Mouse (Mus musculus) mesoderm, embryonic 11.5 days (tissue): ENCODE data around the gene Ptgir.
"Not testable (repeated sequence)": the region's sequence is repeated elsewhere in the genome, so short reads cannot be mapped to it uniquely, and the experiment has no call there.

Source experiments
- DNase-seq: peaks from one replicate; pipeline ENCODE4 v3.0.0-alpha.2; 2012; ENCODE audit warnings: low read depth, low spot score

Ptgir gene

DNA sequence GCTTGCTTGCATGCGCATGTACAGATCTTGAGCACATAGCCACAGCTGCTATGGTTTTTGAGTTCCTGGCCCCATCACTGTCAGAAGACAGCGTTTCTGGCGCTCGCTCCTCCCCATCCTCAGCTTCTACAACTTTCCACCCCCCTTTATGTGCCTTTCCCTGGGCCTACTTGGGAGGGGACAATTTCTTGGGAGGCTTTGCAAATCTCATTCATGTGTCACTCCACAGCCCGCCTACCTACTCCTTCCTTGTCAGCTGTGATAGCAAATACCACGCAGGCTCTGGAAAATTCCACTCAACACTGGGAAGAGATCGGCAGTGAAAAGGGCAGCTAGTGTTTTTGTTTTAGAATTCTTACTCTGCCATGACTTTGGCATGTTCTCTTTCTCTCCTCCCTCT lies 34.0 kb downstream of the Ptgir start:
- DNase-seq, result no peak

DNA sequence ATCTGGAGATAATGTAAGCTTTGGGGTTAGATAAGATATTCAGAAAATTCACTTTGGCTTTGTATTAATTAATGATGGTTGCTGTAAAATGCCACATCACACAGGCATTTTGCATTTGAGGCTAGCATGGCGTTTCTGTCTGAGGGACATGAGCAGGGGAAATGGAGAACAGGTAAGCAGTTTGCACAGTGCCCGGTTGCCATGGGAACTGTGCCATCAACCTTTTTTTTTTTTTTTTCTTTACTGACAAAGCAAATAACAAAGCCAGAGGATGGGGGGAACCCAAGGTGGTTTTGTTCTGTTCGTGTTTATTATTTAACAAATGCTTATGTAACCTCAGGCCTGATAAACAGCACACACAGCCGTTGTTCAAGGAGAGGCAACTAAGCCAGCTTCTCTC lies 36.6 kb downstream of the Ptgir start:
- DNase-seq, result no peak

DNA sequence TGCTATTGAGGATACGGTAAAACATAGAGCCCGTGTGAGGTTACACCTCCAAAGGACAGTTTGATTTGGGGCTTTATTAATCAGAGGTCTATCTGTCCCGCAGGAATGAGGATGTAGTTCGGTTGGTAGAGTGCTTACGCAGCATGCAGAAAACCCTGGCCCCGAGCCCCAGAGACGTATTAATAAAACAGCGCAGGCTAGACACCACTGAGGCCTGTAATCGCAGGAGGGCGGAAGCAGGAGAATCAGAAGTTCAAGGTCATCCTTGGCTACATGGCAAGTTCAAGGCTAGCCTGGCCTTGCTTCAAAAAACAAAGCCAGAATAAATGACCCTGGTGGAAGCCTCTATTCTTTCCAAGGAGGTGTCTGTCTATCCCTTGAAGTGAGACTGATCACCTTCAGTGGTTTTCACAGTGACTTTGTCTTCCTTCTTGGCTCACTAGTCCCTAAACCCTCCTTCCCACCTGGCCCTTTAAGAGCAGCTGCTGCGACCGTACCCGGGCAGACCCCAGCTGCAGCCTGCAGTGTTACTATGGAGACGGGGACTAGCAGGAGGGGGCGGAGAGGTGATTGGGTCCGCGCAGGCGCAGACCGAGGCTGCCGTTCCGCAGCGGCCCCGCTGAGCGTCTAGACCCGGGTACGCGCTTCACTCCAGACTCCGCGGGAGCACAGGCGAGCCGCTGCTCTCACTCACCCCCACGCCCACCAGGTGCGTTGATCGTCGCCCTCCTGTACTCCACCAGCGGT lies 37.9 kb downstream of the Ptgir start, which contains the start of gene Pnmal2:
Gene Pnmal2 (plus strand): TSS at position 622 of the 747 bp plus-strand sequence.
- peak; percentile 95 for DNase-seq

DNA sequence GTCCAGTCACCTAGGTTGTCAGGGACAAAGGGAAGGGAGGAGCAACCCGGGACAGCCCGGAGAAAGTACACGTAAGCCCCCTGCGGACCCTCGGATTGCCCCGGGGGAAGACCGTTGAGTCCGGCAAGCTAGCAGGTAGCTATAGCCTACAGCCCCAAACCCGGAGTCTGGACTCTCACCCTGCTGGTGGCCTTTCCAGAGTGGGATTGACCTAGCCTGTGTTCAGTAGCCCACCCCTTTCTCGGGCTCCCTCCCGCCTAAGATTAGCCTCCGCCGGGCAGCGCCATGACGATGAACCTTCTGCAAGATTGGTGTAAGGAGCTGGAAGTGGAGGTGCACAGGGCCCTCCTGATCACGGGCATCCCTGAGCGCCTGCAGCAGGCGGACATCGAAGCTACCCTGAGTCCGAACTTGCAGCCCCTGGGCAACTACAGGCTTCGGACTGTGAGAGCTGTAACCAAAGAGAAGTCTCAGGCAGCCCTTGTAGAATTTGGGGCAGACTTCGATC lies 38.6 kb downstream of the Ptgir start:
- no peak for DNase-seq

DNA sequence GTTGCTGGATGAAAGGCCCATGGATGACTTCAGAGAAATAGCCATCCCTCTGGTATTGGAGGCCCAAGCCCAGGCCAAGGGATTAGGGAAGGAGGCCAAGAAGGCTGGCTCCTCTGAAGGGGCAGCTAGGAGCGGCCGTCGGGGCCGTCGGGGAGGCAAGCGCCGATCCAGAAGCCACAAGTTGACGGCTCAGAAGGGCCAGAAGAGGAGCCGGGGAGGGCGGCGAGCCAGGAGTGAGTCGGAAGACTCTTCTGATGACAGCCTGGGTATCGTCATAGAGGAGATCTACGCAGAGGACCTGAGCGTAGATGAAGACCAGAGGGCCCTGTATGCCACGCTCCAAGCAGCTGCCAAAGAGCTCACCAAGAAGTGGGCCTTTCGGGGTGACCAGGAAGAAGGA lies 39.1 kb downstream of the Ptgir start:
- no peak for DNase-seq

DNA sequence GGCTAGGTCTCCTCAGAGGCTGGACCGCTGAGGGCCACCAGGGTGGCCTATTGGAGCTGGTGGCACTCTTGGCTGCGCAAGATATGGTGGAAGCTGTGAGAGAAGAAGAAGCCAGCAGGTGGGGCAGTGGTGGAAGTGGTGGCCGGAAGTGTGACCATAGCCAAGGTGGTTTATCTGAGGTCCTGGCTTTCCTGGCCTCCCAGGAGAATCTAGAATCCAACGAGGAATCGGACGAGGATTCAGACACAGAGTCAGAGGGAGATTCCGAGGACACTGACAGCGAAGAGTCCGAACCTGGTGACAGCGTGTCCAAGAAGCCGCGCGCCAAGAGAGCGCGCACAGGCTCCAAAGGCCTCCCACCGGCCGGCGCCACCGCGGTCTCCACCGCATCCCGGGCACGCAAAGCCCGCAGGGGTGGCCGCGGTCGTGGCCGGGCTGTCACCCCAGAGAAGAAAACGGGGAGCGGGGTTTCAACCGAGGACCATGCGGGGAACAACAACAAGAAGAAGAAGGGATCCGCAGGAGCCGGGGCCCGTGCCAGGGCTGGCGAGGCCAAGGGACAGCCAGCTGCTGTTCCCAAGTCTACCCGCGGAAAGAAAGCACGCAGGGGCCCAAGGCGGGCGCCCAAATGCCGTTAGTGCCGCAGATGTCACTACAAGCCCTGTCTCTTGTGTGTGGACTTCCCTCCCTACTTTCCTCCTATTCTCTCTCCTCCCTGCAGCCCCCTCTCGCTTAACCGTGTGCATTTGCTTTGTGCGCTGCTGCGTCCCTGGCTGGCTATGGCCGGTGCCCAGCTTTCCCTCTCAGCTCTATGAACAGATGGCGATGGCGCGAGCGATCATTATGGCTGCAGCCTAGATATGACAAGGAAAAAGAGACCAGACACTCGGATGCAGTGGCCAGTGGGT lies 40.4 kb downstream of the Ptgir start:
- DNase-seq, result no peak

DNA sequence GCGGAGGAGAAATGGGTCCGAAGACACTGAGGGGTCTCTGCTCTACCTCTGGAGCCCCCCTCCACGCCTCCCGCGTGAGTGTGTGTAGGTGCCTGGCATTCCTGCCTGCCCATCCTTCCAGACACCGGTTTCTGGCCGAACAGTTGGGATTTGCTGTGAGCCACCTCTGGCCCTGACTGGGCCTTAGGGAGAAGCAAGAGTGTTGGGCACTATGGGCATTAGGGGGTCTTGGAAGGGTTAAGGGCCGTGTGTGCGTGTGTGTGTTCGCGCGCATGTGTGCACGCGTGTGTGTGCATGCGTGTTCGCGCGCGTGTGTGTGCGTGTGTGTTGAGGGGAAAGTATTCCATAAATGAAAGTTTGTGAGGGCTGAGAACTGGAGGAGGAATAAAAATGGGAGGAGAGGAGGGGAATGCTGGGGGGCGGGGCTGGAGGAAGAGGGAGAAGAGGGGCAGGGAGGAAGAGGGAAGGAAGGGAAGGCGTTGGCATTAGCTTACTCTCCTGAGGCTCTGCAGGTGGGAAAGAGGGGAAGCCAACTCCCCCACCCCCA lies 41.1 kb downstream of the Ptgir start:
- DNase-seq, result no peak

DNA sequence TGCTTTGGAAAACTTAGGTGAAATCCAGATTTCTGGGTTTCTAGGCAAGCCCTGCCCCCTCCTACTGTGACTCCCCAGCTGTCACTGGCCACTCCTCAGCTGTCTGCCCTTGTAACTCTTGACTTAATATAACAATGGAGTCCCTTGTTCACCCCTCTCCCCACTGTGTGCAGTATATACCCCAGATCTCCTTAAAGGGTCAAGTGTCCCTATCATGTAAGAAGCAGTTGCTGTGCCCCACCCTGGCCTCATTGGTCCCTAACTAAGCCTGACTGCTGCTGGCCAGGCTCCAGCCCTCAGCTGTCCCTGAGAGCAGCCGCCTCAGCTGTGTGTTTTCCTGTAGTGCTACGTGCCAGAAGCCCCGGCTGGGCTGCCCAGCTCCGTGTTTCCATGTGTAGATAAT lies 41.7 kb downstream of the Ptgir start:
- no peak for DNase-seq

DNA sequence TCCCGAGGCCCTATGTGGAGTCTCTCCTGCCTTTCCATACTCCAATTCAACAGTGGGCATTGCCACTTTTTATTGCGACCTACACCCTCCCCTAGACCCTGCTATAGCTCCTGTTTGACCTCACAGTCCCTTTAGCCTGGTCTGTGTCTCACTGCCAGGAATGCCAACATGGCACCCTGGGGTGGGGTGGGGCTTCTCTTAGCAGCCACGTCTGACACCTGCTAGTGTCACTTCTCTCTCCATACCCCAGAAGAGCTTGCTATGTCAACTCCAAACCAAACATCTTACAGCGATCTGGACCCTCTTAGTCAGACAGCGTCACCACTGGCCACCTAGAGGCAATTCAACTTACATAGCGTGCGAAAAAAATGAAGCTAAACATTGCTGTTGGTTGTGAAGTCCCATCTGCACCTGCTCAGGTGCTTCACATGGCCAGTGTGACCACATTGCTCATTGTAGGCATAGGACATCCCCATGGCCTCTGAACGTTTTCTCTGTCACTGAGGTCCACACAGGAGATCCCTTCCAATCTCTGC lies 42.7 kb downstream of the Ptgir start:
- no peak for DNase-seq

DNA sequence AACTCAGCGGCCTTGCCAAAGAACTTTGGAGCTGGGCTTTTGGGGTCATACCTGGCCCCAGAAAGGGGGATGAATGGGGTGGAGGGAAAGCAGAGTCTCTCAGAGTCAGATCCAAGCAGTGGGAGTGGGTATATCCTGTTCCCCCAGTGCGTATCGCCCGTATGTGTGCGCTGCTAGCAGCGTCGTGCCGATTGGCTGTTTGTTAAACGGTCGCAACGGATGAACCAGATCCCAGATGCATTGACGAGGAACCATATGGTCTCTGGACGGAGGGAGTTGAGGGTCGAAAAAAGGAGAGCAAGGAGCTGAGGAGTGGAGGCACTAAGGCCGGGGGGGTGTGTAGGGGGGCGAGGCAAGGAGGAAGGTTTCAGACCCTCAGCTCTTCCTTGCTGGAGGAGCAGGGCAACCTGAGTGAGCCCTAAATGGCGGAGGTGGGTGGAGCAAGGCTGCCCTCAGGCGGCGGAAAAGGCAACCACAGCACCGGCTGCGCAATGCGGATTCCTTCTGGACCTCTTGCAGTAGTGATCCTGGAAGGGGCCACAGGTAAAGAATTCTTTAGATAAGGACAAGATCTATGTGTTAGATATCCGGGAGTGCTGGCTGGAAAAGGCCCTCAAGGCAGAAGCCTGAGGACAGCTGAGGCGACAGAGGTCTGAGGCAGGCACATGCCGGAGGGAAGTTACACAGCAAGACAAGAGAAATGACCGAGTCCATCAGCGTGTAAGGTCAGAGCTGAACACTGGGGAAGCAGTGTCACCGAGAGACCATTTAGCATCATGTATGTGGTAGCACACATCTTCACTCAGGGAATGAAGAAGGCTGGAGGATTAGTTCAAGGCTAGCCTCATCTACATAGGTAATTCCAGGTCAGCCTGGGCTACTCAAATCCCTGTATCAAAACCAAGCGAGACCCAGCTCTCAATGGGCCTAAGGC lies 43.9 kb downstream of the Ptgir start:
- DNase-seq, result peak; percentile 80

DNA sequence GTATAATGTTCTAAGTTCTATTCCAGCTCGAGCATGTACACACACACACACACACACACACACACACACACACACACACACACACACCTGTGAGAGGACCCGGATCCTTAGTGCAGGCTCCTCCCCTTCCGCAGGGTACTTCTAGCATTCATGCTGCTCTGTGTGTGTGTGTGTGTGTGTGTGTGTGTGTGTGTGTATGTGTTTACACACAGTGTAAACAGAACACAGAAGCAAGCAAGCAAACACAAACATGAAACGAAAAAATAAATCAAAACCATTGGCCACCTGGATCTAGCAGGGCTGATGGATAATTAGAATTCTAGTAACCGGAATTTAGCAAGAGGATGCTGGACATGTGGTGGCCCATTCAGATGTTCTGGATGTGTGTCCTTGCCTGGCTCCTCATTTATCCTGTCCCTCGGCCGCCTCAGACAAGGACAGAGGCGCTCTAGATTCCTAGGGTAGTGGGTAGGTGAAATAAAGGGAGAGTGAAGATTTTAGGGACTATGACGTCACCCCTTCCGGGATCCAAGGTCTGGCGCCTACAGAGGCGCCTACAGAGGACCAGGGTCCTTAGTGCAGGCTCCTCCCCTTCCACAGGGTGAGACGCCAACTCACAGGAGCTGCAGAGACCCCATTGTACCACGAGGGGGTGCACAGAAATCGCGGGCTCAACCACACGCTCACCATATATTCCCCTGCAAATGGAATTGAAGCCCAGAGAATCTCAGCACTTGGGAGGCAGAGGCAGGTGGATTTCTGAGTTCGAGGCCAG lies 44.8 kb downstream of the Ptgir start:
- peak; percentile 90 for DNase-seq

DNA sequence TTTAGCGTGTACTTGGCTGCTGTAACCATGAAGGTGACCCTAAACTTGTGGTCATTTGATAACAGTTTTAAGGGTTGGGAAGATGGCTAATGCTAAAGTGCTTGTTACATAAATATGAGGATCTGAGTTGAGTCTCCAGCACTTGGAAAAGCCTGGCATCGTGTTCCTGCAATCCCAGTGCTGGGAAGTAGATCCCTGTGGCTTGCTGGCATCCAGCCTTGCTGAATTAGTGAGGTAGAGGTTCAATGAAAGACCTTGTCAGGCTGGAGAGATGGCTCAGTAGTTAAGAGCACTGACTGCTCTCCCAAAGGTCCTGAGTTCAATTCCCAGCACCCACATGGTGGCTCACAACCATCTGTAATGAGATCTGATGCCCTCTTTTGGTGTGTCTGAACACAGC lies 47.5 kb downstream of the Ptgir start:
- not testable (repeated sequence) for DNase-seq

DNA sequence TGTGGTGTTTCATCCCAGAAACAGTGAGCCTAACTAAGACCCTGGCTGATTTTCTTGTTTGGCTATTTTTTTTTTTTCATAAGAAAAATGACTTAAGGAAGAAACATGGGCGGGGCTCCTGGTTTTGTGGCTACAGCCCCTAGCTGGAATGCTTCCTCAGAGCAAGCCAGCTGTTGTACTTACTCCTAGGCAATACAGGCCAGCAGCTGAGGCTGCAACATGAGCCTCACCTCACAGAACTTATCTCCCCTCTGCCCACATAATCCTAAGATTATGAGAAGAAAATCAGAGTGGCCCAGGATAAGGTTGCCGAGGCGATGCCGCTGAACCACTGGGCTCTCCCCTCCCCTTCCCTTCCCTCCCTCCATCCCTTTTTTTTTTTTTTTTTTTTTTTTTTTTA lies 49.4 kb downstream of the Ptgir start:
- DNase-seq, result no peak

DNA sequence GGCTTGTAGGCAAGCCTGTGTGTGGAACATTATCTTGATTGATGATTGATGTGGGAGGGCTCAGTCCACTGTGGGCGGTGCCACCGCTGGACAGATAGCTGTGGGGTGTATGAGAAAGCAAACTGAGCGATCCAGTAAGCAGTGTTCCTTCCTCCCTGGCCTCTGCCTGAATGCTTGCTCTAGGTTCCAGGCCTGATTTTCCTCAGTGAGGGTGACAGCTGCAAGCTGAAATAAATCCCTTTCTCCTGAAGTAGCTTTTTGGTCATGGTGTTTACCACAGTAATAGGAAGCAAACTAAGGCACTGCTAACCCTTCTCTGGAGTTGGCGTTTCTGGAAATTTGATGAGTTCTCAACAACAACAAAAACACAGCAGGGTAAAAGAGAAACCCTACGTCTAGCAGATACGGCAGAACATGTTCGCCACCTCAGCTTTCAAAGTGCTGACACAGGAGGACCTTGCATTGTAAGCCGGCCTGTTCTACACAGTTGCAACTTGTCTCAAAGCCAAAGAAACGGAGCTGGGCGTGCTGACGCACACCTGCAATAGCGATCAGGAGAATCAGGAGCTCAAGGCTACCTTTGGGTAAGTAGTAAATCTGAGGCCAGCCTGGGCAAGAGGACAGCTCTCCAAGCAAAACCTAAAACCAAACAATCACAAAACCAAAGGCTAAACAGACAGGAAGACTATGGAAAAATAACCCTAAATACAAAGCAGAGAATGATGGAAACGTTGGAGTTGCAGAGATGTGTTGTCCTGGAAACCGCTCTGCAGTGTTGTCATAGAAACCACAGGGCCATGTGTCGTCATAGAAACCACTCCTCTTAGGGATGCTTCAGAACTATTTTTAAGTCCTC lies 50.3 kb downstream of the Ptgir start:
- DNase-seq, result no peak

DNA sequence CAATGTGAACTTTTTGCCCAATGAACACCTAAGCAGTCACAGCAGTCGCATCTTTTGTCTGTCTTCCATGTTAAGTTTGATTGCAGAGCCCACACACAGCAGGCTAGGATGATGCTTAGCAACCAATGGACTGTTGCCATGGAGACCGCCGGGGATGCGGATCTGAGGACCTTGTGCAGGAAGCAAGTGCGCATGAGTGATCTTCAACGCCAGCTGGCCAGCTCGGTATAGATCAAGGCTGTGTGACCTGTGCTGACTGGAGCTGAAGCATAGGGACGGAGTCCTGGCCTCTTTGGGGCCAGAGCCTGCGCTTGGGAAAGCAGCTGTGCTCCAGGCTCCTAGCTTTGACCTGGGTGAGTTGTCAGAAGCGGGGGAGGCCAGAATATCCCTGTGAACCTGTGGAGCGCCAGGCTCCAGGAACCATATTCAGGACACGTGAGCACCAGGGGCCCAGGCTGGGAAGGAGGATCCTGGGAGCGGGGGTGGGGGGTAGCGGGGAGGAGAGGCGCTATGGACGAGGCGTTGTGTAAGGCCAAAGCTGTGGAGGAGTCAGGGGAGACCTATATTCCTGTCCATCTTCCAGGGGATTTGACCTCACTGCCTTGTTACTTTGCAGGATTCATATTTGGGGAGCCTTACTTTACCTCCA lies 53.4 kb downstream of the Ptgir start, which contains the start of gene Pnmal1:
Gene Pnmal1 (plus strand): TSS at position 141 of the 649 bp plus-strand sequence.
- peak; percentile 95 for DNase-seq
